Mouse (Mus musculus) CH12.LX (cell line): ENCODE results near the gene Guk1. TPM values are rescaled to one million over a fixed set of nuclear protein-coding genes. Genes with fewer than 3 reads are reported as not detected.

Experiments
- DNase-seq: peaks from one replicate; pipeline ENCODE4 v3.0.0-alpha.2; 2013; ENCODE audit errors: extremely low read depth
- H3K27ac ChIP-seq: 2 replicates; pipeline ENCODE4 v1.5.1; 2012; ENCODE audit warnings: low read depth, mild to moderate bottlenecking, control low read depth, moderate library complexity; ENCODE audit not compliant: insufficient read depth
- H3K27me3 ChIP-seq: replicated peaks from 2 replicates; pipeline ENCODE3; 2012; ENCODE audit warnings: inconsistent platforms
- H3K36me3 ChIP-seq, 2 experiments: replicated peaks in 1 of 2; 2 replicates each; pipeline versions ENCODE3 to v1.6.1; 2012; ENCODE audit warnings: inconsistent platforms in 1 of 2, low read length in 1 of 2, mild to moderate bottlenecking in 1 of 2, mixed read lengths in 1 of 2, moderate library complexity in 1 of 2; ENCODE audit not compliant: control insufficient read depth in 1 of 2, insufficient read depth in 1 of 2
- H3K4me1 ChIP-seq, 2 experiments: 2 replicates each; pipeline ENCODE4 v1.6.1; 2012; ENCODE audit warnings: inconsistent platforms in 1 of 2, moderate library complexity in 1 of 2; ENCODE audit not compliant: insufficient read depth in 2 of 2, control insufficient read depth in 1 of 2
- H3K4me2 ChIP-seq: 2 replicates; pipeline ENCODE4 v1.6.1; 2012; ENCODE audit warnings: low read depth, mild to moderate bottlenecking, control low read depth; ENCODE audit not compliant: poor library complexity, insufficient read depth, severe bottlenecking
- H3K4me3 ChIP-seq, 3 experiments: fragments of 150-350 bp in 1 of 3; sonication (generic) in 1 of 3; replicated peaks in 1 of 3; 2 replicates each; pipeline versions ENCODE3 to v1.5.1; 2011 to 2012; ENCODE audit warnings: low read depth in 2 of 3, low read length in 2 of 3, mild to moderate bottlenecking in 2 of 3, moderate library complexity in 2 of 3, control low read depth in 1 of 3, improper control_type of control experiment in 1 of 3, inconsistent platforms in 1 of 3, mixed read lengths in 1 of 3; ENCODE audit not compliant: poor library complexity in 1 of 3
- H3K79me2 ChIP-seq: replicated peaks from 2 replicates; pipeline ENCODE4 v1.6.1; 2012; ENCODE audit warnings: mild to moderate bottlenecking, moderate library complexity; ENCODE audit not compliant: control insufficient read depth, poor library complexity, insufficient read depth, severe bottlenecking; ENCODE audit errors: extremely low read depth
- H3K9ac ChIP-seq: 2 replicates; pipeline ENCODE4 v1.6.1; 2012; ENCODE audit warnings: low read depth, mild to moderate bottlenecking, control low read depth, moderate library complexity; ENCODE audit not compliant: insufficient read depth
- H3K9me3 ChIP-seq: replicated peaks from 2 replicates; pipeline ENCODE3; 2012; ENCODE audit warnings: low read length, inconsistent platforms, mixed read lengths
- BHLHE40 ChIP-seq: IDR thresholded peaks from 2 replicates; pipeline ENCODE4 v1.6.1; 2011; ENCODE audit warnings: mild to moderate bottlenecking, low read depth, low read length, improper control_type of control experiment
- EP300 ChIP-seq: IDR thresholded peaks from 2 replicates; pipeline ENCODE4 v1.6.1; 2011; ENCODE audit warnings: low read length, improper control_type of control experiment
- GABPA ChIP-seq: IDR thresholded peaks from 2 replicates; pipeline ENCODE4 v1.6.1; 2012; ENCODE audit warnings: low read depth, low read length, improper control_type of control experiment, inconsistent platforms; ENCODE audit not compliant: insufficient replicate concordance
- HCFC1 ChIP-seq: IDR thresholded peaks from 2 replicates; pipeline ENCODE4 v1.6.1; 2012; ENCODE audit warnings: low read depth, mild to moderate bottlenecking, inconsistent platforms, low read length, improper control_type of control experiment
- IRF4 ChIP-seq: IDR thresholded peaks from 2 replicates; pipeline ENCODE4 v1.6.1; 2014; ENCODE audit warnings: low read depth, mild to moderate bottlenecking, inconsistent platforms, low read length, improper control_type of control experiment
- JUN ChIP-seq: IDR thresholded peaks from 2 replicates; pipeline ENCODE4 v1.6.1; 2011; ENCODE audit warnings: low read depth, mild to moderate bottlenecking, low read length, improper control_type of control experiment, moderate library complexity; ENCODE audit not compliant: insufficient read depth
- JUND ChIP-seq: conservative IDR thresholded peaks from 2 replicates; pipeline ENCODE4 v1.6.1; 2011; ENCODE audit warnings: low read depth, low read length, improper control_type of control experiment
- KAT2A ChIP-seq: IDR thresholded peaks from 2 replicates; pipeline ENCODE4 v1.6.1; 2012; ENCODE audit warnings: low read length, improper control_type of control experiment, inconsistent platforms; ENCODE audit not compliant: insufficient replicate concordance
- MAFK ChIP-seq: IDR thresholded peaks from 2 replicates; pipeline ENCODE4 v1.6.1; 2011; ENCODE audit warnings: low read length, improper control_type of control experiment; ENCODE audit not compliant: insufficient replicate concordance
- MAX ChIP-seq: IDR thresholded peaks from 2 replicates; pipeline ENCODE4 v1.6.1; 2011; ENCODE audit warnings: low read length, improper control_type of control experiment
- MAZ ChIP-seq: IDR thresholded peaks from 2 replicates; pipeline ENCODE4 v1.6.1; 2012; ENCODE audit warnings: low read depth, mild to moderate bottlenecking, inconsistent platforms, low read length, improper control_type of control experiment, moderate library complexity
- MEF2A ChIP-seq: IDR thresholded peaks from 2 replicates; pipeline ENCODE4 v1.6.1; 2014; ENCODE audit warnings: low read depth, mild to moderate bottlenecking, inconsistent platforms, low read length, improper control_type of control experiment, borderline replicate concordance
- MXI1 ChIP-seq: IDR thresholded peaks from 2 replicates; pipeline ENCODE4 v1.6.1; 2011; ENCODE audit warnings: mild to moderate bottlenecking, low read depth, low read length, improper control_type of control experiment
- NELFE ChIP-seq: IDR thresholded peaks from 2 replicates; pipeline ENCODE4 v1.6.1; 2011; ENCODE audit warnings: low read depth, low read length, improper control_type of control experiment
- NRF1 ChIP-seq: IDR thresholded peaks from 2 replicates; pipeline ENCODE4 v1.6.1; 2014; ENCODE audit warnings: low read depth, mild to moderate bottlenecking, inconsistent platforms, low read length, improper control_type of control experiment, moderate library complexity
- PAX5 ChIP-seq: IDR thresholded peaks from 2 replicates; pipeline ENCODE4 v1.6.1; 2012; ENCODE audit warnings: low read length, inconsistent platforms, mixed read lengths
- POLR2AphosphoS2 ChIP-seq: IDR thresholded peaks from 2 replicates; pipeline ENCODE4 v1.6.1; 2011; ENCODE audit warnings: low read depth, low read length, improper control_type of control experiment
- RAD21 ChIP-seq: IDR thresholded peaks from 2 replicates; pipeline ENCODE4 v1.6.1; 2011; ENCODE audit warnings: low read depth, mild to moderate bottlenecking, low read length, improper control_type of control experiment, moderate library complexity
- SIN3A ChIP-seq: IDR thresholded peaks from 2 replicates; pipeline ENCODE4 v1.6.1; 2012; ENCODE audit warnings: low read length, improper control_type of control experiment, inconsistent platforms
- TBP ChIP-seq: conservative IDR thresholded peaks from 2 replicates; pipeline ENCODE4 v1.6.1; 2011; ENCODE audit warnings: low read depth, low read length, improper control_type of control experiment
- TCF12 ChIP-seq: IDR thresholded peaks from 2 replicates; pipeline ENCODE4 v1.6.1; 2014; ENCODE audit warnings: low read depth, mild to moderate bottlenecking, inconsistent platforms, low read length, improper control_type of control experiment
- USF2 ChIP-seq: conservative IDR thresholded peaks from 2 replicates; pipeline ENCODE4 v1.6.1; 2011; ENCODE audit warnings: low read depth, low read length, improper control_type of control experiment
- ZC3H11A ChIP-seq: IDR thresholded peaks from 2 replicates; pipeline ENCODE4 v1.6.1; 2012; ENCODE audit warnings: low read depth, mild to moderate bottlenecking, inconsistent platforms, low read length, improper control_type of control experiment
- ZMIZ1 ChIP-seq: IDR thresholded peaks from 2 replicates; pipeline ENCODE4 v1.6.1; 2012; ENCODE audit warnings: low read depth, mild to moderate bottlenecking, inconsistent platforms, low read length, improper control_type of control experiment
- ZNF384 ChIP-seq: IDR thresholded peaks from 2 replicates; pipeline ENCODE4 v1.6.1; 2012; ENCODE audit warnings: low read depth, low read length, improper control_type of control experiment, inconsistent platforms
- dilution Hi-C: fragments of 300-500 bp; cut with MboI; formaldehyde crosslinking; loops from 2 replicates; pipeline ENCODE4 v1.14.3; 2020; ENCODE audit warnings: low sequenced_read_pairs; ENCODE audit not compliant: extremely low pct_unique_long_range_greater_than_20kb, extremely low pct_ligation_motif_present
- in situ Hi-C: fragments of 300-500 bp; cut with MboI; formaldehyde crosslinking; loops from 3 replicates; pipeline ENCODE4 v1.14.3; 2019; ENCODE audit warnings: low sequenced_read_pairs, low pct_ligation_motif_present, low pct_unique_long_range_greater_than_20kb, mixed read lengths
- polyA plus RNA-seq: library from polyadenylated mRNA; unstranded; fragments of >175 nt; gene quantifications from 2 replicates; pipeline ENCODE4 v1.2.1, GENCODE M21; 2012; ENCODE audit warnings: low read depth; ENCODE audit not compliant: insufficient read length
- total RNA-seq, 2 experiments: library from RNA; depleted of rRNA; stranded (reverse); fragments of 300-350 nt in 1 of 2; fragments of >200 nt in 1 of 2; gene quantifications; 2 replicates each; pipeline ENCODE4 v1.2.3; 2012 to 2014

Guk1 gene
- total and polyA plus RNA-seq, 3 experiments, result 111 to 148 (median 130) TPM

DNA sequence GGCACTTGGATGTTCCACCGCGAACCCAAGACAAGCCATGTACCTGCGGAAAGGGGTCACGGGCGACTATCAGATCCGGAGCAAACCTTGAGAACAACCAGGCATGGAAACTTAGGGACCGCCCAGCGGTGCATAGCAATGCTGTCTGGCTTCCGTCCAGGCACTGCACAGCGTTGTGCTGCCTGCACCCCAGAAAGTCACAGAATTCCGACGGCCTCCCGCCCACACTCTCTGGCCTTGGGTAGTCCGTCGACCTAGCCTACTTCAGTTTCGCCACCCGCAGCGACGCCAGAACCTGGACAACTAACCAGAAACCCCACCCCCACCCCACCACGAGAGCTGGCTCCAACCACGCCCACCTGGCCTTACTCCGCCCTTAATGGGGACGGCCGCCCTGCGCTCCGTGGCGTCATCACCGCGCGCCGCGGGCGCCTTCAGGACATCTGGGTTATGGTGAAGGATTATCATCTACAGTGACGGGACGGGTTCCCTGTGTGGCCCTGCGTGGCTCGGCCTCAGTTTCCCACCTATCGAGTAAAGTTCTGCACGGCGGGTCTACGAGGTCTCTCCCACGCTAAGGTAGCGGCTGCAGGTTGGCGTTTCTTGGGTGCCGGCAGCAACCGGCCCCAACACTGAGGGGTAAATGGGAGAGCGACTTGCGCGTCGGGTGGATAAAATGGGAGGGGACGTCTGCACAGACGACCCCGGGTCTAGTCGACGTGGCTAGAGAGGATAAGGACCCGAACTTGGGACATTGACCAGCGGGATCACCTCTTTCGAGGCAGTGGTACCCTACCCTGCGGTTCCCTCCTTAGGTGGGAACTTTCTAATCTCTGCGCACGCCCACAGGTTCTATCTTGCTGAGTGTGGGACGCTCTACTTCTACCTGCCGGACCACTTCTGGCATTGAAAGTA lies 10.3 kb upstream of the Guk1 start, which contains the start of gene Mrpl55 (continued):
- TF ChIP-seq ZNF384, result 0 out of 2 replicates have a peak, but pooled peaks have one; percentile 20
- TF ChIP-seq NRF1, result peak; percentile 51
- peak; percentile 92 for TF ChIP-seq MXI1
- TF ChIP-seq ZMIZ1, result peak; percentile 83
- peak; percentile 97 for TF ChIP-seq TCF12
- TF ChIP-seq USF2, result no peak
- TF ChIP-seq PAX5, result no peak
- TF ChIP-seq SIN3A, result peak; percentile 99
- peak; percentile 77 for TF ChIP-seq MEF2A
- TF ChIP-seq ZC3H11A, result no peak
- TF ChIP-seq BHLHE40, result peak; percentile 77
- peak; percentile 89 for TF ChIP-seq HCFC1
- TF ChIP-seq JUND, result no peak
- TF ChIP-seq IRF4, result peak; percentile 48; the same call in 1 of the 2 replicates
- peak; percentile 83; the same call in 1 of the 2 replicates for TF ChIP-seq POLR2AphosphoS2

DNA sequence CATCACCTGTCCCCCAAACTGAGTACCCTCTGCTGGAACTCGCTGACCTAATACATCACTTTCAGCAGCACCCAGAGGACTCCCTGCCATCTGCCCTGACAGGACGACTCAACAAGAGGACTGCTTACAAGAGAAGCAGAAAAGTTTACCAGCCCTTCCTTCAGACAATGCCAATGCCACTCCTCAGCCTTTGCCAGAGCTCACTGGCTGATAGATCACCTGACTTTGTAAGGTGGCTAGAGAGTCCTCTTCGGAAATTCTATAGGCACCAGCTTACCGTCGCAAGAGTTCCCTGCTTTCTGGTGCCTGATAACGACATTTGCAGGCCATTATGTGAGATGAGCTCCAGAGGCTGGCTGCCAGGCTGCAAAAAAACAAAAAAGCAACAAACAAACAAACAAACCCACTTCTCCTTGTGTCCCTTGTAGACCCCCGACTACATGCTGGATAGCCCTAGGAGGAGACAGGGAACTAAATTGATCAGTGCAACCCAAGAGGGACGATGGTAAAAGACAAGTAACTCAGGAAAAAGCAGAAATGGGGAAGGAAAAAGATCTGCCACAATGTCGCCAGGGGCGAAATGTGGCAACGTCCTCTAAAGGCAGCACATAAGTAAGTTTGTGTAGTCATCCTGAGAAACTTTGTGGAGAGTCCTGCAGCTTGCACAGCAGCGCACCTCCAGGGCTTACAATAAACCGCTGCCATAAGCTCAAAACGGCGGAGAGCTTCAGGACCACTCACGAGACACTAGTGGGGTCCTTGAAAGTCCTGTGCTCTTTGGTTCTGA lies 9.4 kb upstream of the Guk1 start:
- TF ChIP-seq NELFE (no peak), NRF1 (no peak), MAX (no peak), MAFK (no peak), MAZ (no peak), RAD21 (no peak), PAX5 (no peak), GABPA (no peak), JUN (no peak), TCF12 (no peak), TBP (no peak), MXI1 (no peak), KAT2A (no peak), EP300 (no peak), ZMIZ1 (no peak), IRF4 (no peak; the same call in 1 of the 2 replicates), USF2 (no peak)
- H3K4me2 ChIP-seq, result peak overlapping the region; percentile 77
- no peaks in the 10 kb centered on the region for H3K27me3 ChIP-seq
- in situ Hi-C loops (loop anchor here (5.0 kb wide), 1 partner anchor 34 kb away; no protein-coding TSS in a partner anchor), dilution Hi-C loops (no loop called here)
- H3K4me1 ChIP-seq, result peaks cover 4 to 18% of the 10 kb centered on the region in 2 experiments
- H3K79me2 ChIP-seq, result peaks cover 6% of the 10 kb centered on the region
- peak; percentile 50 for DNase-seq
- peaks cover 23 to 46% of the 10 kb centered on the region in 2 experiments for H3K36me3 ChIP-seq
- peak overlapping the region; percentile 67 for H3K9ac ChIP-seq
- no peak overlapping the region for H3K27ac ChIP-seq
- no peaks in the 10 kb centered on the region for H3K9me3 ChIP-seq
- H3K4me3 ChIP-seq, result peak overlapping the region; percentile 68 to 99 (median 77)
